Mouse (Mus musculus) CH12.LX (cell line): Measurements from ENCODE around the gene Mrps15. TPM values are rescaled to one million over a fixed set of nuclear protein-coding genes. Genes with fewer than 3 reads are reported as not detected.

Source experiments
- DNase-seq: peaks from one replicate; pipeline ENCODE4 v3.0.0-alpha.2; 2013; ENCODE audit errors: extremely low read depth
- H3K27ac ChIP-seq: 2 replicates; pipeline ENCODE4 v1.5.1; 2012; ENCODE audit warnings: low read depth, mild to moderate bottlenecking, control low read depth, moderate library complexity; ENCODE audit not compliant: insufficient read depth
- H3K27me3 ChIP-seq: replicated peaks from 2 replicates; pipeline ENCODE3; 2012; ENCODE audit warnings: inconsistent platforms
- H3K36me3 ChIP-seq, 2 experiments: replicated peaks in 1 of 2; 2 replicates each; pipeline versions ENCODE3 to v1.6.1; 2012; ENCODE audit warnings: inconsistent platforms in 1 of 2, low read length in 1 of 2, mild to moderate bottlenecking in 1 of 2, mixed read lengths in 1 of 2, moderate library complexity in 1 of 2; ENCODE audit not compliant: control insufficient read depth in 1 of 2, insufficient read depth in 1 of 2
- H3K4me1 ChIP-seq, 2 experiments: 2 replicates each; pipeline ENCODE4 v1.6.1; 2012; ENCODE audit warnings: inconsistent platforms in 1 of 2, moderate library complexity in 1 of 2; ENCODE audit not compliant: insufficient read depth in 2 of 2, control insufficient read depth in 1 of 2
- H3K4me2 ChIP-seq: 2 replicates; pipeline ENCODE4 v1.6.1; 2012; ENCODE audit warnings: low read depth, mild to moderate bottlenecking, control low read depth; ENCODE audit not compliant: poor library complexity, insufficient read depth, severe bottlenecking
- H3K4me3 ChIP-seq, 3 experiments: fragments of 150-350 bp in 1 of 3; sonication (generic) in 1 of 3; replicated peaks in 1 of 3; 2 replicates each; pipeline versions ENCODE3 to v1.5.1; 2011 to 2012; ENCODE audit warnings: low read depth in 2 of 3, low read length in 2 of 3, mild to moderate bottlenecking in 2 of 3, moderate library complexity in 2 of 3, control low read depth in 1 of 3, improper control_type of control experiment in 1 of 3, inconsistent platforms in 1 of 3, mixed read lengths in 1 of 3; ENCODE audit not compliant: poor library complexity in 1 of 3
- H3K79me2 ChIP-seq: replicated peaks from 2 replicates; pipeline ENCODE4 v1.6.1; 2012; ENCODE audit warnings: mild to moderate bottlenecking, moderate library complexity; ENCODE audit not compliant: control insufficient read depth, poor library complexity, insufficient read depth, severe bottlenecking; ENCODE audit errors: extremely low read depth
- H3K9ac ChIP-seq: 2 replicates; pipeline ENCODE4 v1.6.1; 2012; ENCODE audit warnings: low read depth, mild to moderate bottlenecking, control low read depth, moderate library complexity; ENCODE audit not compliant: insufficient read depth
- H3K9me3 ChIP-seq: replicated peaks from 2 replicates; pipeline ENCODE3; 2012; ENCODE audit warnings: low read length, inconsistent platforms, mixed read lengths
- BHLHE40 ChIP-seq: IDR thresholded peaks from 2 replicates; pipeline ENCODE4 v1.6.1; 2011; ENCODE audit warnings: mild to moderate bottlenecking, low read depth, low read length, improper control_type of control experiment
- CHD1 ChIP-seq: IDR thresholded peaks from 2 replicates; pipeline ENCODE4 v1.6.1; 2012; ENCODE audit warnings: low read depth, low read length, improper control_type of control experiment, inconsistent platforms
- CTCF ChIP-seq, 2 experiments: IDR thresholded peaks in 1 of 2; conservative IDR thresholded peaks in 1 of 2; 2 replicates each; pipeline ENCODE4 v1.5.1; 2011 to 2012; ENCODE audit warnings: low read depth in 2 of 2, low read length in 2 of 2, improper control_type of control experiment in 1 of 2, inconsistent platforms in 1 of 2, mild to moderate bottlenecking in 1 of 2, moderate library complexity in 1 of 2
- E2F4 ChIP-seq: IDR thresholded peaks from 2 replicates; pipeline ENCODE4 v1.6.1; 2011; ENCODE audit warnings: low read depth, low read length, improper control_type of control experiment; ENCODE audit not compliant: insufficient replicate concordance
- ELF1 ChIP-seq: IDR thresholded peaks from 2 replicates; pipeline ENCODE4 v1.6.1; 2014; ENCODE audit warnings: low read depth, mild to moderate bottlenecking, inconsistent platforms, low read length, improper control_type of control experiment
- EP300 ChIP-seq: IDR thresholded peaks from 2 replicates; pipeline ENCODE4 v1.6.1; 2011; ENCODE audit warnings: low read length, improper control_type of control experiment
- ETS1 ChIP-seq: conservative IDR thresholded peaks from 2 replicates; pipeline ENCODE4 v1.6.1; 2012; ENCODE audit warnings: low read depth, mild to moderate bottlenecking, inconsistent platforms, low read length, improper control_type of control experiment, moderate library complexity
- GABPA ChIP-seq: IDR thresholded peaks from 2 replicates; pipeline ENCODE4 v1.6.1; 2012; ENCODE audit warnings: low read depth, low read length, improper control_type of control experiment, inconsistent platforms; ENCODE audit not compliant: insufficient replicate concordance
- IRF4 ChIP-seq: IDR thresholded peaks from 2 replicates; pipeline ENCODE4 v1.6.1; 2014; ENCODE audit warnings: low read depth, mild to moderate bottlenecking, inconsistent platforms, low read length, improper control_type of control experiment
- JUN ChIP-seq: IDR thresholded peaks from 2 replicates; pipeline ENCODE4 v1.6.1; 2011; ENCODE audit warnings: low read depth, mild to moderate bottlenecking, low read length, improper control_type of control experiment, moderate library complexity; ENCODE audit not compliant: insufficient read depth
- KAT2A ChIP-seq: IDR thresholded peaks from 2 replicates; pipeline ENCODE4 v1.6.1; 2012; ENCODE audit warnings: low read length, improper control_type of control experiment, inconsistent platforms; ENCODE audit not compliant: insufficient replicate concordance
- MAX ChIP-seq: IDR thresholded peaks from 2 replicates; pipeline ENCODE4 v1.6.1; 2011; ENCODE audit warnings: low read length, improper control_type of control experiment
- MAZ ChIP-seq: IDR thresholded peaks from 2 replicates; pipeline ENCODE4 v1.6.1; 2012; ENCODE audit warnings: low read depth, mild to moderate bottlenecking, inconsistent platforms, low read length, improper control_type of control experiment, moderate library complexity
- MEF2A ChIP-seq: IDR thresholded peaks from 2 replicates; pipeline ENCODE4 v1.6.1; 2014; ENCODE audit warnings: low read depth, mild to moderate bottlenecking, inconsistent platforms, low read length, improper control_type of control experiment, borderline replicate concordance
- MYC ChIP-seq: IDR thresholded peaks from 2 replicates; pipeline ENCODE4 v1.6.1; 2011; ENCODE audit warnings: low read depth, mild to moderate bottlenecking, improper control_type of control experiment, low read length
- NELFE ChIP-seq: IDR thresholded peaks from 2 replicates; pipeline ENCODE4 v1.6.1; 2011; ENCODE audit warnings: low read depth, low read length, improper control_type of control experiment
- PAX5 ChIP-seq: IDR thresholded peaks from 2 replicates; pipeline ENCODE4 v1.6.1; 2012; ENCODE audit warnings: low read length, inconsistent platforms, mixed read lengths
- POLR2A ChIP-seq: IDR thresholded peaks from 2 replicates; pipeline ENCODE4 v1.6.1; 2011; ENCODE audit warnings: low read depth, mild to moderate bottlenecking, improper control_type of control experiment, low read length
- POLR2AphosphoS2 ChIP-seq: IDR thresholded peaks from 2 replicates; pipeline ENCODE4 v1.6.1; 2011; ENCODE audit warnings: low read depth, low read length, improper control_type of control experiment
- RAD21 ChIP-seq: IDR thresholded peaks from 2 replicates; pipeline ENCODE4 v1.6.1; 2011; ENCODE audit warnings: low read depth, mild to moderate bottlenecking, low read length, improper control_type of control experiment, moderate library complexity
- RCOR1 ChIP-seq: conservative IDR thresholded peaks from 2 replicates; pipeline ENCODE4 v1.6.1; 2012; ENCODE audit warnings: low read depth, mild to moderate bottlenecking, inconsistent platforms, low read length, improper control_type of control experiment
- SIN3A ChIP-seq: IDR thresholded peaks from 2 replicates; pipeline ENCODE4 v1.6.1; 2012; ENCODE audit warnings: low read length, improper control_type of control experiment, inconsistent platforms
- SMC3 ChIP-seq: IDR thresholded peaks from 2 replicates; pipeline ENCODE4 v1.6.1; 2011; ENCODE audit warnings: low read depth, low read length, improper control_type of control experiment
- TCF12 ChIP-seq: IDR thresholded peaks from 2 replicates; pipeline ENCODE4 v1.6.1; 2014; ENCODE audit warnings: low read depth, mild to moderate bottlenecking, inconsistent platforms, low read length, improper control_type of control experiment
- UBTF ChIP-seq: IDR thresholded peaks from 2 replicates; pipeline ENCODE4 v1.6.1; 2012; ENCODE audit warnings: low read depth, mild to moderate bottlenecking, inconsistent platforms, low read length, improper control_type of control experiment, moderate library complexity
- USF1 ChIP-seq: IDR thresholded peaks from 2 replicates; pipeline ENCODE4 v1.6.1; 2014; ENCODE audit warnings: low read depth, mild to moderate bottlenecking, inconsistent platforms, low read length, improper control_type of control experiment
- USF2 ChIP-seq: conservative IDR thresholded peaks from 2 replicates; pipeline ENCODE4 v1.6.1; 2011; ENCODE audit warnings: low read depth, low read length, improper control_type of control experiment
- ZC3H11A ChIP-seq: IDR thresholded peaks from 2 replicates; pipeline ENCODE4 v1.6.1; 2012; ENCODE audit warnings: low read depth, mild to moderate bottlenecking, inconsistent platforms, low read length, improper control_type of control experiment
- ZKSCAN1 ChIP-seq: IDR thresholded peaks from 2 replicates; pipeline ENCODE4 v1.6.1; 2012; ENCODE audit warnings: low read depth, inconsistent platforms, low read length, improper control_type of control experiment, borderline replicate concordance
- ZMIZ1 ChIP-seq: IDR thresholded peaks from 2 replicates; pipeline ENCODE4 v1.6.1; 2012; ENCODE audit warnings: low read depth, mild to moderate bottlenecking, inconsistent platforms, low read length, improper control_type of control experiment
- ZNF384 ChIP-seq: IDR thresholded peaks from 2 replicates; pipeline ENCODE4 v1.6.1; 2012; ENCODE audit warnings: low read depth, low read length, improper control_type of control experiment, inconsistent platforms
- dilution Hi-C: fragments of 300-500 bp; cut with MboI; formaldehyde crosslinking; loops from 2 replicates; pipeline ENCODE4 v1.14.3; 2020; ENCODE audit warnings: low sequenced_read_pairs; ENCODE audit not compliant: extremely low pct_unique_long_range_greater_than_20kb, extremely low pct_ligation_motif_present
- in situ Hi-C: fragments of 300-500 bp; cut with MboI; formaldehyde crosslinking; loops from 3 replicates; pipeline ENCODE4 v1.14.3; 2019; ENCODE audit warnings: low sequenced_read_pairs, low pct_ligation_motif_present, low pct_unique_long_range_greater_than_20kb, mixed read lengths
- polyA plus RNA-seq: library from polyadenylated mRNA; unstranded; fragments of >175 nt; gene quantifications from 2 replicates; pipeline ENCODE4 v1.2.1, GENCODE M21; 2012; ENCODE audit warnings: low read depth; ENCODE audit not compliant: insufficient read length
- total RNA-seq, 2 experiments: library from RNA; depleted of rRNA; stranded (reverse); fragments of 300-350 nt in 1 of 2; fragments of >200 nt in 1 of 2; gene quantifications; 2 replicates each; pipeline ENCODE4 v1.2.3; 2012 to 2014

Mrps15 gene
- total and polyA plus RNA-seq, 3 experiments = 89.6 to 113 (median 102) TPM

DNA sequence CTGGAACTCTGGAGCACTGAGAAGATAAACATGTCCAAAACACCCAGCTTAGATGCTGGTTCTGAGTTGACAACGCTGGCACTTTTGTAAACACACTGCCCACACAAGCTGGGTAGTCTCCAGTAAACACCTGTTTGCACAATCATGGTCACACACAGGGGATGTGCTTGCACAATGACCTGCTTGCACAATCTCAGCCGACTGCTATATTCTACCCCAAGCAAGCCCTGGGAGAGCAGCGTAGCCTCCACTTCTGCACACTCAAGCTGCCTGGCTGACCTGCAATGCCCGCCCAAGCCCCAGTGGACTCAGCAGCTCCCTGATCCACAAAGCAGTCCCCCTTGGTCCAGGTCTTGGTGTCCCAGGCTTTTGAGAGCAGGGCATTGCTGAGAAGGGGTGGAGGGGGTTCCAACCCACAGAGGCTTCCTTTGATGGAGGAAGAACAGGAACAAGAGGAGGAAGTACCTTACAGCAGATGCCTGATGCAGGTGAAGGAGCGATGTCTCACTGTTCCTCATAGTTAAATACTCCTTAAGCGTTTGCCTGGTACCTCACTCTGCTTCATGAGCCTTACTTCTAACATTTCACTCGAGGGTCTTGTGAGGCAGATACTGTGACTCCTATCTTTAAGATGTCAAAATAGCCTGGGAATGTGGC, 28.9 kb upstream of the Mrps15 start:
- in situ Hi-C loops = no loop called here
- H3K36me3 ChIP-seq = no peaks in the 10 kb centered on the region
- H3K27ac ChIP-seq = no peak overlapping the region
- peaks cover 32% of the 10 kb centered on the region for H3K27me3 ChIP-seq
- DNase-seq = no peak
- peaks cover 0 to 20% of the 10 kb centered on the region in 2 experiments; a peak in 2 of 4 replicates for H3K4me1 ChIP-seq
- dilution Hi-C loops = no loop called here
- no peaks in the 10 kb centered on the region for H3K79me2 ChIP-seq
- no peak overlapping the region for H3K4me3 ChIP-seq
- TF ChIP-seq MAX = no peak
- TF ChIP-seq EP300 = no peak
- TF ChIP-seq RCOR1 = no peak
- no peak for TF ChIP-seq ZMIZ1
- no peak for TF ChIP-seq MEF2A
- no peak for TF ChIP-seq CHD1
- TF ChIP-seq USF2 = no peak
- TF ChIP-seq POLR2AphosphoS2 = no peak
- TF ChIP-seq RAD21 = no peak
- no peak for TF ChIP-seq GABPA
- no peak for TF ChIP-seq TCF12
- no peak for TF ChIP-seq UBTF
- TF ChIP-seq ZC3H11A = no peak
- TF ChIP-seq, all 38 proteins: peak for 0
- Histone ChIP-seq H3K9ac (no peak overlapping the region), H3K4me2 (no peak overlapping the region), H3K9me3 (no peaks in the 10 kb centered on the region)

DNA sequence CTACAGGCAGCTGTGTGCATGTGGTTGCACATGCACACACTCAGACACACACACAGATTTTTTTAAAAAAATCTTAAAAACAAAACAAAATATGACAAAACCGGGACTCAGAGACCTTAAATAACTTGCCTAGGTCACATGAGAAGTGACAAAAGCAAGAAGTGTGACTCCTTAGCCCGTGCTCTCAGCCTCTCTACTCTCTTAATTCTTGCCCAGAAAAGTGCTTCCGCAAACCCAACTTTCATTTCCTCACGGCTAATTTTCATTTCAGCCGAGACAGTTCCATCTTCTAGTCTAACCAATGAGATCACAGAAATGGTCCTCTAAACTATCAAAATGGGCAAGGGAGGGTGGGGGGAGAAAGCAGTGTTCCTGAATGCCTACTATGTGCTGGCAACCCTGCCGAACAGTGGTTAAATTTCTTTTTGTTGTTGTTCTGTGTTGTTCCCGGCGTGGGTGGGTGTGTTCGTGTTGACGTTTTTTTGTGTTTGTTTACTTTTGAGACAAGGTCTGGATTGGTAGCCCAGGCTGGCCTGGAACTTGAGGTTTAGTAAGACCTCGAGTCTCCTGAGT, 27.7 kb upstream of the Mrps15 start:
- Histone ChIP-seq H3K27ac (no peak overlapping the region), H3K9ac (no peak overlapping the region), H3K9me3 (no peaks in the 10 kb centered on the region), H3K4me2 (peak overlapping the region; percentile 45; the same call in 1 of the 2 replicates), H3K27me3 (peaks cover 25% of the 10 kb centered on the region), H3K79me2 (no peaks in the 10 kb centered on the region), H3K4me3 (no peak overlapping the region), H3K4me1 (peaks cover 0 to 20% of the 10 kb centered on the region in 2 experiments; a peak in 2 of 4 replicates), H3K36me3 (no peaks in the 10 kb centered on the region)
- peak; percentile 68 for DNase-seq
- in situ Hi-C loops (no loop called here), dilution Hi-C loops (no loop called here)
- 0 out of 2 replicates have a peak, but pooled peaks have one; percentile 13 for TF ChIP-seq MEF2A
- no peak for TF ChIP-seq GABPA
- TF ChIP-seq ETS1 = peak; percentile 48
- no peak for TF ChIP-seq KAT2A
- TF ChIP-seq TCF12 = no peak
- TF ChIP-seq E2F4 = no peak
- no peak for TF ChIP-seq SIN3A
- TF ChIP-seq POLR2A = no peak
- TF ChIP-seq BHLHE40 = peak; percentile 93
- TF ChIP-seq MAZ = no peak
- peak; percentile 70 for TF ChIP-seq IRF4
- TF ChIP-seq CTCF (conservative IDR thresholded peaks at IDR 0.05 in 1 of 2, IDR thresholded peaks at IDR 0.05 in 1 of 2; ENCODE audit: low read depth in 2 of 2, low read length in 2 of 2) = peak in 1 of 2 experiments; percentile 24; a peak in 1 of 4 replicates
- TF ChIP-seq ZNF384 = no peak
- TF ChIP-seq SMC3 = no peak
- no peak for TF ChIP-seq ZMIZ1
- no peak for TF ChIP-seq USF2
- no peak for TF ChIP-seq RCOR1
- TF ChIP-seq USF1 = no peak
- TF ChIP-seq ZKSCAN1 = peak; percentile 91
- no peak for TF ChIP-seq UBTF
- TF ChIP-seq PAX5 = no peak
- no peak for TF ChIP-seq JUN
- peak; percentile 58 for TF ChIP-seq ELF1
- TF ChIP-seq MYC = no peak
- TF ChIP-seq NELFE = no peak
